Mouse (Mus musculus) effector memory CD4-positive, alpha-beta T cell, adult 7 months (primary cell): Measurements from ENCODE around the gene Olfr455. TPM values are rescaled to one million over a fixed set of nuclear protein-coding genes. Genes with fewer than 3 reads are reported as not detected.

ENCODE experiments used
- polyA plus RNA-seq: library from polyadenylated mRNA; unstranded; fragments of 100-300 nt; shearing (Covaris generic); gene quantifications from one replicate; pipeline ENCODE4 v1.2.1, GENCODE M21; 2017

Olfr455 gene
- polyA plus RNA-seq = not detected

DNA sequence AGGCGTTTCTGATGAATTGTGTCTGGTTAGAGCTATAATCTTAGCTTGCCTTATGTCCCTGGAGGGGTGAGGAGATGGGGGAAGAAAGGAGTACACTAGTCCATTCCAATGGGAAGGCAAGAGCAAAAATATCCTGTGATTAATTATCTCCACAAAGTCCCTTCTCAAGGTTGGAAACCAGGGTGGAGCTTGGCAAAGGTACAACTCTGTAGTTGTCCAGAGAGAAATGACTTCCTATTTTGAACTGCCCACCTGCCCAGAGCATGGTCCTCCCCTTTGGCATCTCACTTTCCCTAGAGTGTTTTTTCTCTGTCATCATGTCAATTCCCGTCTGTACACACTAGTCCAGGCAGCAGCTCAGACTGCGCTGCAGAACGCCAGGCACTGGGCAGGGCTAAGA, at the start of gene Olfr455:
Olfr455 (minus strand) TSS at position 127 of the 400 bp plus-strand sequence.

DNA sequence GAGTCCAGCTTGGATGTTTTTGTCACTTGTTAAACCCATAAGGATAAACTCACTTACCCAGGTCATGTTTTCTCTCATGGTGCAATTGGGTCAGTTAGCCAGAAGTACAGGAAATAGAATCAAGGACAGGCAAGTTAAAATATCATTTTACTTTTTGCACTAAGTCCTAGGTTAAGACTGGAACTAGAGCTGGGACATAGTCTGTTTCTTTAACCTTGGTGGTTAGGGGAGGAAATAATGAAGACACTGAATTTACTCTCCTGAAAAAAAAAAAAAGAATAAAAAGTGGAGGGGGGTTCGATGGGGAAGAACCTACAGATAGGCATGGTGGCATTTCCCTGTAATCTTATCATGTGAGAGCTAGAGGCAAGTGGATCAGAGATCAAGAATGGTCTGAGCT, 60.3 kb downstream of the Olfr455 start, which contains the start of gene Olfr456:
Olfr456 (minus strand) TSS at position 101 of the 400 bp plus-strand sequence.

Other genes with a start within 250 kb of the Olfr455 start
- not detected for gene Fam131b, start 222.9 kb downstream of the Olfr455 start, polyA plus RNA-seq
- gene Zyx, start 198.0 kb downstream of the Olfr455 start, polyA plus RNA-seq = 202 TPM
- gene Epha1, start 174.3 kb downstream of the Olfr455 start, polyA plus RNA-seq = 0.76 TPM
- not detected for gene Tas2r143, start 147.3 kb downstream of the Olfr455 start, polyA plus RNA-seq
- not detected for gene Tas2r135, start 142.2 kb downstream of the Olfr455 start, polyA plus RNA-seq
- not detected for gene Tas2r126, start 113.1 kb downstream of the Olfr455 start, polyA plus RNA-seq
- gene Olfr458, start 82.4 kb downstream of the Olfr455 start, polyA plus RNA-seq = not detected
- gene Olfr457, start 71.3 kb downstream of the Olfr455 start, polyA plus RNA-seq = 0.55 TPM
- gene Olfr456, start 60.4 kb downstream of the Olfr455 start, polyA plus RNA-seq = not detected
- gene Tcaf3, start 50.1 kb upstream of the Olfr455 start, polyA plus RNA-seq = not detected
- gene Tcaf2, start 97.7 kb upstream of the Olfr455 start, polyA plus RNA-seq = not detected
- not detected for gene Tcaf1, start 162.5 kb upstream of the Olfr455 start, polyA plus RNA-seq
- not detected for gene Olfr453, start 191.8 kb upstream of the Olfr455 start, polyA plus RNA-seq
- not detected for gene Olfr38, start 208.8 kb upstream of the Olfr455 start, polyA plus RNA-seq
- gene Olfr452, start 237.5 kb upstream of the Olfr455 start, polyA plus RNA-seq = not detected